Mouse (Mus musculus) lung, postnatal 0 days (tissue): ENCODE measurements around the gene Vps13c. TPM values are rescaled to one million over a fixed set of nuclear protein-coding genes. Genes with fewer than 3 reads are reported as not detected.
A peak's percentile ranks its signal among the peaks of the same experiment; 100 is the strongest.

Source experiments
- ATAC-seq: fragments of 200-750 bp; cut with Nextera tagmentation; 2 replicates; pipeline ENCODE4 v1.8.0; 2017; ENCODE audit warnings: moderate library complexity
- DNase-seq: peaks from one replicate; pipeline ENCODE4 v3.0.0-alpha.2; 2016; ENCODE audit warnings: low spot score
- H3K27ac ChIP-seq: fragments of 300-500 bp; sonication (generic); 2 replicates; pipeline ENCODE4 v1.5.1; 2014; ENCODE audit warnings: antibody characterized with exemption, mild to moderate bottlenecking, low read length, mixed read lengths
- H3K27me3 ChIP-seq: fragments of 300-500 bp; sonication (generic); replicated peaks from 2 replicates; pipeline ENCODE4 v1.6.1; 2014; ENCODE audit warnings: low read length, mixed read lengths; ENCODE audit not compliant: insufficient read depth
- H3K36me3 ChIP-seq: fragments of 300-500 bp; sonication (generic); 2 replicates; pipeline ENCODE4 v1.6.1; 2014; ENCODE audit warnings: low read length, mixed read lengths; ENCODE audit not compliant: insufficient read depth
- H3K4me1 ChIP-seq: fragments of 300-500 bp; sonication (generic); 2 replicates; pipeline ENCODE4 v1.6.1; 2014; ENCODE audit warnings: antibody characterized with exemption, low read depth, low read length, mixed read lengths; ENCODE audit not compliant: insufficient read depth
- H3K4me2 ChIP-seq: fragments of 300-500 bp; sonication (generic); replicated peaks from 2 replicates; pipeline ENCODE4 v1.6.1; 2014; ENCODE audit warnings: low read depth, mild to moderate bottlenecking, low read length, moderate library complexity, mixed read lengths
- H3K4me3 ChIP-seq: fragments of 300-500 bp; sonication (generic); 2 replicates; pipeline ENCODE4 v1.5.1; 2014; ENCODE audit warnings: low read depth, low read length
- H3K9ac ChIP-seq: fragments of 300-500 bp; sonication (generic); replicated peaks from 2 replicates; pipeline ENCODE4 v1.6.1; 2014; ENCODE audit warnings: low read depth, mild to moderate bottlenecking
- H3K9me3 ChIP-seq: fragments of 300-500 bp; sonication (generic); 2 replicates; pipeline ENCODE4 v1.6.1; 2016; ENCODE audit warnings: low read length, mixed read lengths
- CTCF ChIP-seq: IDR thresholded peaks from 2 replicates; pipeline ENCODE4 v1.5.1; 2016; ENCODE audit warnings: antibody characterized with exemption, mild to moderate bottlenecking
- EP300 ChIP-seq: IDR thresholded peaks from 2 replicates; pipeline ENCODE4 v1.6.1; 2016; ENCODE audit warnings: antibody characterized with exemption, mild to moderate bottlenecking, control low read depth
- WGBS: fragments of 180-500 bp; shearing (Covaris S2); extraction: QIAGEN DNeasy Blood & Tissue Kit; methylation state at CpG from one replicate; pipeline ENCODE4 v1.1.7; 2014; 5-methylcytosine and 5-hydroxymethylcytosine counted together
- polyA plus RNA-seq: library from polyadenylated mRNA; unstranded; fragments of >200 nt; fragmentation: Nextera tagmentation; extraction: Ambion mirVana; gene quantifications from 2 replicates; pipeline ENCODE4 v1.2.1, GENCODE M21; 2015

The Vps13c gene
- polyA plus RNA-seq, 1 experiment from 2014 or later, result 6.9 TPM

- H3K9me3 ChIP-seq, result no peaks in the 10 kb centered on the region
- no peaks in the 10 kb centered on the region for H3K27me3 ChIP-seq
- 71% methylated on average over 16 of the region's 16 CpGs for WGBS
- no peak for TF ChIP-seq EP300
- TF ChIP-seq CTCF, result no peak
- no peak for DNase-seq
- H3K27ac ChIP-seq, result no peak overlapping the region
- no peak for ATAC-seq
- H3K4me2 ChIP-seq, result no peak overlapping the region
- H3K4me1 ChIP-seq, result no peaks in the 10 kb centered on the region
- H3K4me3 ChIP-seq, result no peak overlapping the region
- no peak overlapping the region for H3K9ac ChIP-seq
- H3K36me3 ChIP-seq, result no peaks in the 10 kb centered on the region
These were observed 29.7 kb downstream of the Vps13c start for GRCm38 (mm10) chr9:67869691-67870450.

GRCm38 (mm10) chr9:67874522-67875222, 34.5 kb downstream of the Vps13c start:
- H3K27ac ChIP-seq, result no peak overlapping the region
- no peaks in the 10 kb centered on the region for H3K36me3 ChIP-seq
- WGBS, result 64% methylated on average over 7 of the region's 7 CpGs
- H3K9ac ChIP-seq, result no peak overlapping the region
- ATAC-seq (no peak), DNase-seq (no peak)
- no peak overlapping the region for H3K4me3 ChIP-seq
- H3K27me3 ChIP-seq, result no peaks in the 10 kb centered on the region
- H3K9me3 ChIP-seq, result no peaks in the 10 kb centered on the region
- H3K4me2 ChIP-seq, result no peak overlapping the region
- TF ChIP-seq CTCF, result no peak
- TF ChIP-seq EP300, result no peak
- H3K4me1 ChIP-seq, result no peaks in the 10 kb centered on the region

- Histone ChIP-seq H3K9me3 (no peaks in the 10 kb centered on the region), H3K4me1 (no peaks in the 10 kb centered on the region), H3K9ac (no peak overlapping the region), H3K4me3 (no peak overlapping the region), H3K4me2 (no peak overlapping the region), H3K27me3 (no peaks in the 10 kb centered on the region), H3K27ac (no peak overlapping the region), H3K36me3 (no peaks in the 10 kb centered on the region; the same call in 1 of the 2 replicates)
- DNase-seq (peak; percentile 76), ATAC-seq (peak; percentile 28; the same call in 1 of the 2 replicates)
- 33% methylated on average over 2 of the region's 2 CpGs for WGBS
- TF ChIP-seq EP300 (no peak), CTCF (peak; percentile 87)
These were observed 35.1 kb downstream of the Vps13c start for GRCm38 (mm10) chr9:67875337-67875736.

GRCm38 (mm10) chr9:67877081-67877718, 37.0 kb downstream of the Vps13c start:
- H3K4me2 ChIP-seq, result no peak overlapping the region
- DNase-seq, result no peak

GRCm38 (mm10) chr9:67878197-67878769, 38.1 kb downstream of the Vps13c start:
- Histone ChIP-seq H3K9me3 (no peaks in the 10 kb centered on the region), H3K4me3 (no peak overlapping the region), H3K36me3 (peaks cover 11% of the 10 kb centered on the region; the same call in 1 of the 2 replicates), H3K27me3 (no peaks in the 10 kb centered on the region), H3K27ac (no peak overlapping the region), H3K9ac (no peak overlapping the region), H3K4me1 (no peaks in the 10 kb centered on the region), H3K4me2 (no peak overlapping the region)
- 92% methylated on average over 11 of the region's 11 CpGs for WGBS
- DNase-seq (no peak), ATAC-seq (no peak)
- TF ChIP-seq CTCF, result no peak; the same call in 1 of the 2 replicates
- no peak for TF ChIP-seq EP300

More at GRCm38 (mm10) chr9:67877081-67877718, 37.0 kb downstream of the Vps13c start:
- no peak overlapping the region for H3K27ac ChIP-seq
- H3K4me1 ChIP-seq, result no peaks in the 10 kb centered on the region
- H3K9me3 ChIP-seq, result no peaks in the 10 kb centered on the region
- TF ChIP-seq EP300 (no peak), CTCF (no peak)
- ATAC-seq, result no peak
- H3K27me3 ChIP-seq, result no peaks in the 10 kb centered on the region
- no peak overlapping the region for H3K4me3 ChIP-seq
- 67% methylated on average over 14 of the region's 14 CpGs for WGBS
- no peak overlapping the region for H3K9ac ChIP-seq
- peaks cover 11% of the 10 kb centered on the region; the same call in 1 of the 2 replicates for H3K36me3 ChIP-seq
